Mouse (Mus musculus) lung, embryonic 14.5 days (tissue): ENCODE results near the gene Tead4. TPM values are rescaled to one million over a fixed set of nuclear protein-coding genes. Genes with fewer than 3 reads are reported as not detected.

Source experiments
- ATAC-seq: fragments of 200-750 bp; cut with Nextera tagmentation; 2 replicates; pipeline ENCODE4 v1.8.0; 2017; ENCODE audit warnings: mild to moderate bottlenecking, moderate TSS enrichment, moderate library complexity; ENCODE audit not compliant: insufficient read depth
- DNase-seq: peaks from one replicate; pipeline ENCODE4 v3.0.0-alpha.2; 2015
- H3K27ac ChIP-seq: fragments of 300-500 bp; sonication (generic); 2 replicates; pipeline ENCODE4 v1.5.1; 2014; ENCODE audit warnings: low read depth, mild to moderate bottlenecking, moderate library complexity
- H3K27me3 ChIP-seq: fragments of 300-500 bp; sonication (generic); 2 replicates; pipeline ENCODE4 v1.6.1; 2014; ENCODE audit warnings: low read length, control low read depth; ENCODE audit not compliant: insufficient read depth
- H3K36me3 ChIP-seq: fragments of 300-500 bp; sonication (generic); 2 replicates; pipeline ENCODE4 v1.6.1; 2014; ENCODE audit warnings: control low read depth; ENCODE audit not compliant: insufficient read depth
- H3K4me1 ChIP-seq: fragments of 300-500 bp; sonication (generic); 2 replicates; pipeline ENCODE4 v1.6.1; 2014; ENCODE audit warnings: antibody characterized with exemption, control low read depth; ENCODE audit not compliant: insufficient read depth
- H3K4me2 ChIP-seq: fragments of 300-500 bp; sonication (generic); 2 replicates; pipeline ENCODE4 v1.6.1; 2014; ENCODE audit warnings: mild to moderate bottlenecking
- H3K4me3 ChIP-seq: fragments of 300-500 bp; sonication (generic); 2 replicates; pipeline ENCODE4 v1.5.1; 2014; ENCODE audit warnings: low read depth, low read length
- H3K9ac ChIP-seq: fragments of 300-500 bp; sonication (generic); 2 replicates; pipeline ENCODE4 v1.6.1; 2014
- H3K9me3 ChIP-seq: fragments of 300-500 bp; sonication (generic); 2 replicates; pipeline ENCODE4 v1.6.1; 2016; ENCODE audit warnings: low read depth, low read length, control low read depth
- CTCF ChIP-seq: IDR thresholded peaks from 2 replicates; pipeline ENCODE4 v1.5.1; 2016; ENCODE audit warnings: antibody characterized with exemption, low read depth
- WGBS: fragments of 180-500 bp; shearing (Covaris S2); extraction: QIAGEN DNeasy Blood & Tissue Kit; methylation state at CpG from one replicate; pipeline ENCODE4 v1.1.7; 2014; 5-methylcytosine and 5-hydroxymethylcytosine counted together
- polyA plus RNA-seq: library from polyadenylated mRNA; unstranded; fragments of >200 nt; fragmentation: Nextera tagmentation; extraction: Ambion mirVana; gene quantifications from 2 replicates; pipeline ENCODE4 v1.2.1, GENCODE M21; 2014

Tead4 gene
- polyA plus RNA-seq, 1 experiment from 2014 or later: 4.1 TPM

- no peak overlapping the region for H3K4me2 ChIP-seq
- H3K9me3 ChIP-seq: no peaks in the 10 kb centered on the region
- no peak overlapping the region for H3K4me3 ChIP-seq
- ATAC-seq (no peak), DNase-seq (no peak)
- peaks cover 19% of the 10 kb centered on the region for H3K27me3 ChIP-seq
- H3K27ac ChIP-seq: no peak overlapping the region
- no peaks in the 10 kb centered on the region for H3K36me3 ChIP-seq
- peaks cover 12% of the 10 kb centered on the region; the same call in 1 of the 2 replicates for H3K4me1 ChIP-seq
- WGBS: 77% methylated on average over 3 of the region's 3 CpGs
- no peak for TF ChIP-seq CTCF
- no peak overlapping the region for H3K9ac ChIP-seq
Measured at GRCm38 (mm10) chr6:128301891-128302290, 1.3 kb upstream of the Tead4 start.

GRCm38 (mm10) chr6:128301458-128301857 lies 835 bp upstream of the Tead4 start:
- TF ChIP-seq CTCF: no peak
- no peak overlapping the region for H3K27ac ChIP-seq
- H3K4me1 ChIP-seq: peaks cover 16% of the 10 kb centered on the region
- no peak for DNase-seq
- 28% methylated on average over 11 of the region's 11 CpGs for WGBS
- H3K36me3 ChIP-seq: no peaks in the 10 kb centered on the region
- ATAC-seq: no peak
- peaks cover 19% of the 10 kb centered on the region for H3K27me3 ChIP-seq
- no peaks in the 10 kb centered on the region for H3K9me3 ChIP-seq
- H3K4me2 ChIP-seq: peak overlapping the region; percentile 98
- no peak overlapping the region for H3K4me3 ChIP-seq
- H3K9ac ChIP-seq: no peak overlapping the region

- TF ChIP-seq CTCF: no peak
- no peaks in the 10 kb centered on the region for H3K9me3 ChIP-seq
- peak overlapping the region; percentile 69 for H3K4me3 ChIP-seq
- DNase-seq: peak; percentile 15
- peak overlapping the region; percentile 65 for H3K9ac ChIP-seq
- H3K36me3 ChIP-seq: no peaks in the 10 kb centered on the region
- H3K27ac ChIP-seq: no peak overlapping the region
- under 1% methylated on average over 25 of the region's 25 CpGs for WGBS
- peaks cover 19% of the 10 kb centered on the region for H3K27me3 ChIP-seq
- peak; percentile 30; the same call in 1 of the 2 replicates for ATAC-seq
- peak overlapping the region; percentile 98 for H3K4me2 ChIP-seq
- H3K4me1 ChIP-seq: peaks cover 21% of the 10 kb centered on the region
Measured at GRCm38 (mm10) chr6:128299292-128300133, 1.1 kb downstream of the Tead4 start.

- no peak for ATAC-seq
- no peak overlapping the region for H3K27ac ChIP-seq
- no peaks in the 10 kb centered on the region for H3K36me3 ChIP-seq
- WGBS: 28% methylated on average over 7 of the region's 7 CpGs
- DNase-seq: no peak
- no peak overlapping the region for H3K9ac ChIP-seq
- H3K4me3 ChIP-seq: no peak overlapping the region
- H3K9me3 ChIP-seq: no peaks in the 10 kb centered on the region
- peaks cover 19% of the 10 kb centered on the region for H3K27me3 ChIP-seq
- H3K4me1 ChIP-seq: peaks cover 21% of the 10 kb centered on the region
- TF ChIP-seq CTCF: no peak
- H3K4me2 ChIP-seq: peak overlapping the region; percentile 98; the same call in 1 of the 2 replicates
Measured at GRCm38 (mm10) chr6:128298246-128298645, 2.4 kb downstream of the Tead4 start.

- Histone ChIP-seq H3K4me1 (peaks cover 21% of the 10 kb centered on the region), H3K4me3 (no peak overlapping the region), H3K36me3 (no peaks in the 10 kb centered on the region), H3K27me3 (peaks cover 19% of the 10 kb centered on the region), H3K9ac (no peak overlapping the region), H3K9me3 (no peaks in the 10 kb centered on the region), H3K27ac (peak overlapping the region; percentile 63; the same call in 1 of the 2 replicates), H3K4me2 (peak overlapping the region; percentile 33; the same call in 1 of the 2 replicates)
- ATAC-seq (no peak), DNase-seq (no peak)
- WGBS: 24% methylated on average over 11 of the region's 11 CpGs
- no peak for TF ChIP-seq CTCF
Measured at GRCm38 (mm10) chr6:128296750-128297393, 3.8 kb downstream of the Tead4 start.

- peaks cover 21% of the 10 kb centered on the region for H3K4me1 ChIP-seq
- no peak overlapping the region for H3K4me3 ChIP-seq
- no peak overlapping the region for H3K9ac ChIP-seq
- H3K27me3 ChIP-seq: peaks cover 19% of the 10 kb centered on the region
- H3K27ac ChIP-seq: peak overlapping the region; percentile 63; the same call in 1 of the 2 replicates
- H3K4me2 ChIP-seq: peak overlapping the region; percentile 33
- no peak for TF ChIP-seq CTCF
- no peaks in the 10 kb centered on the region for H3K9me3 ChIP-seq
- 25% methylated on average over 6 of the region's 6 CpGs for WGBS
- no peaks in the 10 kb centered on the region for H3K36me3 ChIP-seq
- DNase-seq (peak; percentile 75), ATAC-seq (peak; percentile 22; the same call in 1 of the 2 replicates)
Measured at GRCm38 (mm10) chr6:128295876-128296749, 4.5 kb downstream of the Tead4 start.
